19 mouse cellular contexts compared by ENCODE assay signal in genomic region chr6:57529336-57529845, GRCm38 (mm10).
"Had no signal": no experiment of that assay in that cellular context is flagged by ENCODE, and none has a peak within 500 bp of the region (broad histone marks: within the 10 kb centered on the region; RNA-seq: fewer than 3 reads in every experiment).

No protein-coding gene starts in this region.

- H3K4me2 ChIP-seq: lung, embryonic 14.5 days; midbrain, embryonic 12.5 days; neural tube, embryonic 13.5 days; neural tube, embryonic 15.5 days had no signal

- H3K27ac ChIP-seq: midbrain, embryonic 12.5 days; neural tube, embryonic 13.5 days; neural tube, embryonic 15.5 days had no signal

- H3K4me3 ChIP-seq: megakaryocyte, embryonic 14.5 days; midbrain, embryonic 12.5 days; myocyte; neural tube, embryonic 13.5 days; neural tube, embryonic 15.5 days had no signal

- H3K36me3 ChIP-seq: midbrain, embryonic 12.5 days; neural tube, embryonic 13.5 days; neural tube, embryonic 15.5 days had no signal

- H3K9ac ChIP-seq: lung, embryonic 14.5 days; midbrain, embryonic 12.5 days; neural tube, embryonic 13.5 days; neural tube, embryonic 15.5 days had no signal

- H3K9me3 ChIP-seq: megakaryocyte, embryonic 14.5 days; midbrain, embryonic 12.5 days; neural tube, embryonic 13.5 days; neural tube, embryonic 15.5 days had no signal

- H3K27me3 ChIP-seq: megakaryocyte, embryonic 14.5 days; midbrain, embryonic 12.5 days; neural tube, embryonic 13.5 days; neural tube, embryonic 15.5 days had no signal

- ATAC-seq: midbrain, embryonic 16.5 days had no signal

- DNase-seq: lung, adult 18-20 months; lung, embryonic 14.5 days; lung, postnatal 10 days; lung, postnatal 4 days; midbrain, embryonic 14.5 days; retina, postnatal 1 day; right cerebral cortex, adult 18-20 months; right cerebral cortex, postnatal 25 days; right cerebral cortex, postnatal 4 days; spleen, adult 18-20 months; thymus, adult 18-20 months; thymus, postnatal 14 days; thymus, postnatal 36 days had no signal
